In genomic region chr15:95907909-95908308, GRCm38 (mm10) we compare ENCODE assay signal across 15 mouse cellular contexts.
DNase-seq lines count a peak whose midpoint lies in the region; ATAC-seq and TF ChIP-seq lines count a peak whose summit lies in the region.
"Had no signal": no experiment of that assay in that cellular context is flagged by ENCODE, and none has a peak within 500 bp of the region (broad histone marks: within the 10 kb centered on the region; RNA-seq: fewer than 3 reads in every experiment).

No protein-coding gene starts in this region.

- WGBS in liver, embryonic 13.5 days (ENCODE audit: insufficient replicate concordance) = 30% methylated on average over 1 of the region's 1 CpGs
- WGBS in small intestine, adult 2 months = 56% methylated on average over 1 of the region's 1 CpGs
- WGBS in hindbrain, embryonic 16.5 days = 100% methylated on average over 1 of the region's 1 CpGs

- TF ChIP-seq POLR2A in small intestine, adult 2 months (IDR thresholded peaks at IDR 0.05; ENCODE audit: low read depth, low read length) = no peak

- H3K4me3 ChIP-seq in gastrocnemius, adult 2 months = no peak overlapping the region
- H3K4me3 ChIP-seq in liver, embryonic 13.5 days (replicated peaks) = peak overlapping the region; percentile 20
- no peak overlapping the region for H3K4me3 ChIP-seq in small intestine, adult 2 months (ENCODE audit: low read depth, low read length)
- no peak overlapping the region for H3K4me3 ChIP-seq in left cerebral cortex, adult 2 months
- H3K4me3 ChIP-seq in hindbrain, embryonic 16.5 days (ENCODE audit: low read length) = no peak overlapping the region
- H3K4me3 ChIP-seq: embryonic facial prominence, embryonic 15.5 days; hindbrain, embryonic 10.5 days had no signal

- intact Hi-C loops in gastrocnemius, adult 2 months (cut with DNase I) = no loop called here
- intact Hi-C loops in left cerebral cortex, adult 2 months (cut with DNase I) = no loop called here

- peaks cover 59% of the 10 kb centered on the region for H3K4me1 ChIP-seq in liver, embryonic 13.5 days (replicated peaks)
- H3K4me1 ChIP-seq in small intestine, adult 2 months (ENCODE audit: control insufficient read depth, insufficient read depth, insufficient read length, low read length) = peaks cover 38% of the 10 kb centered on the region
- peaks cover 4% of the 10 kb centered on the region for H3K4me1 ChIP-seq in hindbrain, embryonic 16.5 days (ENCODE audit: control insufficient read depth, insufficient read depth, low read depth, low read length)

- H3K9ac ChIP-seq in liver, embryonic 13.5 days = peak overlapping the region; percentile 46; the same call in 1 of the 2 replicates
- no peak overlapping the region for H3K9ac ChIP-seq in hindbrain, embryonic 16.5 days (ENCODE audit: low read depth, low read length)
- H3K9ac ChIP-seq: embryonic facial prominence, embryonic 15.5 days had no signal

- no peaks in the 10 kb centered on the region for H3K27me3 ChIP-seq in liver, embryonic 13.5 days
- no peaks in the 10 kb centered on the region for H3K27me3 ChIP-seq in small intestine, adult 2 months (ENCODE audit: control insufficient read depth, insufficient read depth, low read length)
- no peaks in the 10 kb centered on the region for H3K27me3 ChIP-seq in hindbrain, embryonic 16.5 days (replicated peaks; ENCODE audit: control insufficient read depth, insufficient read depth, low read length)
- H3K27me3 ChIP-seq: embryonic facial prominence, embryonic 15.5 days had no signal

- no peaks in the 10 kb centered on the region for H3K9me3 ChIP-seq in liver, embryonic 13.5 days (replicated peaks)
- H3K9me3 ChIP-seq in hindbrain, embryonic 16.5 days (ENCODE audit: control insufficient read depth, low read length) = no peaks in the 10 kb centered on the region
- H3K9me3 ChIP-seq: embryonic facial prominence, embryonic 15.5 days; hindbrain, embryonic 10.5 days had no signal

- H3K27ac ChIP-seq in gastrocnemius, adult 2 months = peak overlapping the region; percentile 62; the same call in 1 of the 2 replicates
- H3K27ac ChIP-seq in liver, embryonic 13.5 days = peak overlapping the region; percentile 71
- H3K27ac ChIP-seq in small intestine, adult 2 months (ENCODE audit: insufficient read depth, low read depth, low read length) = 0 out of 2 replicates have a peak overlapping the region, but pooled peaks have one; percentile 9
- no peak overlapping the region for H3K27ac ChIP-seq in left cerebral cortex, adult 2 months
- H3K27ac ChIP-seq in hindbrain, embryonic 16.5 days (ENCODE audit: low read depth, low read length) = no peak overlapping the region
- H3K27ac ChIP-seq: embryonic facial prominence, embryonic 15.5 days; hindbrain, embryonic 10.5 days; macrophage had no signal

- DNase-seq in gastrocnemius, adult 2 months = no peak
- DNase-seq in gastrocnemius, adult 8-10 months (ENCODE audit: low spot score in 2 of 2) = no peak
- peak; percentile 65 for DNase-seq in liver, embryonic 13.5 days
- DNase-seq in left cerebral cortex, adult 2 months (ENCODE audit: extremely low spot score in 1 of 2, low spot score in 2 of 2) = no peak
- DNase-seq: cerebellum, adult 11 months; cerebellum, adult 9-11 months; thymus, postnatal 14 days had no signal

- ATAC-seq in erythroblast, adult 5-6 weeks (replicated peaks; ENCODE audit: low FRiP score, poor library complexity, severe bottlenecking) = peak; percentile 87
- peak; percentile 96 for ATAC-seq in liver, embryonic 13.5 days (ENCODE audit: low read depth)
- no peak for ATAC-seq in hindbrain, embryonic 16.5 days

- no peak for TF ChIP-seq CTCF in gastrocnemius, adult 2 months (IDR thresholded peaks at IDR 0.05)
- no peak for TF ChIP-seq CTCF in small intestine, adult 2 months (IDR thresholded peaks at IDR 0.05; ENCODE audit: extremely low read depth, insufficient read length, insufficient replicate concordance, low read depth, low read length)
- TF ChIP-seq CTCF in left cerebral cortex, adult 2 months (IDR thresholded peaks at IDR 0.05) = no peak

- peak overlapping the region; percentile 55 for H3K4me2 ChIP-seq in liver, embryonic 13.5 days
- H3K4me2 ChIP-seq in hindbrain, embryonic 16.5 days (ENCODE audit: low read length) = no peak overlapping the region
- H3K4me2 ChIP-seq: embryonic facial prominence, embryonic 15.5 days; heart, embryonic 11.5 days; midbrain, embryonic 11.5 days had no signal

- 0 out of 2 replicates have a peak, but pooled peaks cover 2% of the 10 kb centered on the region for H3K36me3 ChIP-seq in liver, embryonic 13.5 days
- H3K36me3 ChIP-seq in small intestine, adult 2 months (ENCODE audit: control insufficient read depth, insufficient read depth, low read length) = peaks cover 9% of the 10 kb centered on the region
- H3K36me3 ChIP-seq in hindbrain, embryonic 16.5 days (ENCODE audit: control insufficient read depth, insufficient read depth, low read length) = peaks cover 3% of the 10 kb centered on the region; the same call in 1 of the 2 replicates
- H3K36me3 ChIP-seq: embryonic facial prominence, embryonic 15.5 days had no signal

Comparison
In these comparisons a context has a peak if more than half of its experiments do, and no peak if none do; other contexts are left out.
1. H3K27ac ChIP-seq: peak in gastrocnemius, adult 2 months (single experiment), liver, embryonic 13.5 days (single experiment) and small intestine, adult 2 months (single experiment); none in left cerebral cortex, adult 2 months (single experiment) and hindbrain, embryonic 16.5 days (single experiment).